Mouse (Mus musculus): ENCODE results near the gene Agpat1. TPM values are rescaled to one million over a fixed set of nuclear protein-coding genes. Genes with fewer than 3 reads are reported as not detected.

The Agpat1 gene
- polyA plus RNA-seq, 1 experiment from 2014 or later: 70.5 TPM

- Histone ChIP-seq H3K9me3 (no peaks in the 10 kb centered on the region), H3K27me3 (no peaks in the 10 kb centered on the region), H3K27ac (no peak within 1 kb of the TSS), H3K4me1 (peaks cover 60% of the 10 kb centered on the region), H3K4me2 (no peak within 1 kb of the TSS), H3K9ac (peak within 1 kb of the TSS; percentile 36), H3K36me3 (replicated peaks) (peaks cover 49% of the 10 kb centered on the region), H3K4me3 (replicated peaks) (0 out of 2 replicates have a peak within 1 kb of the TSS, but pooled peaks have one; percentile 2)
- no peak for ATAC-seq (ENCODE audit: low FRiP score)
- WGBS: 24% methylated on average over 6 of the region's 6 CpGs
Measured at GRCm38 (mm10) chr17:34597566-34598095, 6.4 kb upstream of the Agpat1 start, which contains the start of gene Ager. Gene Ager (plus strand): TSS chr17:34597862.

GRCm38 (mm10) chr17:34599891-34600290 is 4.2 kb upstream of the Agpat1 start:
- H3K27ac ChIP-seq: no peak overlapping the region
- no peak overlapping the region for H3K9ac ChIP-seq
- no peaks in the 10 kb centered on the region for H3K9me3 ChIP-seq
- H3K36me3 ChIP-seq (replicated peaks): peaks cover 42% of the 10 kb centered on the region
- H3K4me2 ChIP-seq: no peak overlapping the region
- H3K4me1 ChIP-seq: peaks cover 49% of the 10 kb centered on the region
- WGBS: 73% methylated on average over 9 of the region's 9 CpGs
- H3K4me3 ChIP-seq (replicated peaks): no peak overlapping the region
- no peak for ATAC-seq (ENCODE audit: low FRiP score)
- no peaks in the 10 kb centered on the region for H3K27me3 ChIP-seq

GRCm38 (mm10) chr17:34601796-34602195 is 2.3 kb upstream of the Agpat1 start:
- Histone ChIP-seq H3K36me3 (replicated peaks) (peaks cover 23% of the 10 kb centered on the region), H3K9me3 (no peaks in the 10 kb centered on the region), H3K4me1 (peaks cover 43% of the 10 kb centered on the region), H3K4me3 (replicated peaks) (no peak overlapping the region), H3K27ac (no peak overlapping the region), H3K27me3 (no peaks in the 10 kb centered on the region), H3K9ac (no peak overlapping the region; the same call in 1 of the 2 replicates), H3K4me2 (peak overlapping the region; percentile 73; the same call in 1 of the 2 replicates)
- WGBS: 91% methylated on average over 12 of the region's 12 CpGs
- no peak for ATAC-seq (ENCODE audit: low FRiP score)

GRCm38 (mm10) chr17:34603375-34604060 is 544 bp upstream of the Agpat1 start, which contains the start of gene Rnf5:
Gene Rnf5 (minus strand): TSS chr17:34603690.
- Histone ChIP-seq H3K9ac (peak within 1 kb of the TSS; percentile 99), H3K9me3 (no peaks in the 10 kb centered on the region), H3K27me3 (no peaks in the 10 kb centered on the region), H3K4me3 (replicated peaks) (peak within 1 kb of the TSS; percentile 97), H3K4me2 (peak within 1 kb of the TSS; percentile 96), H3K4me1 (peaks cover 42% of the 10 kb centered on the region), H3K27ac (peak within 1 kb of the TSS; percentile 92), H3K36me3 (replicated peaks) (peaks cover 22% of the 10 kb centered on the region)
- ATAC-seq (ENCODE audit: low FRiP score): peak; percentile 94
- WGBS: under 1% methylated on average over 30 of the region's 30 CpGs

GRCm38 (mm10) chr17:34604511-34605237 is 612 bp downstream of the Agpat1 start:
- Histone ChIP-seq H3K4me1 (peaks cover 42% of the 10 kb centered on the region), H3K4me2 (peak overlapping the region; percentile 96), H3K4me3 (replicated peaks) (peak overlapping the region; percentile 97), H3K9me3 (no peaks in the 10 kb centered on the region), H3K27ac (peak overlapping the region; percentile 92), H3K9ac (peak overlapping the region; percentile 99), H3K27me3 (no peaks in the 10 kb centered on the region), H3K36me3 (replicated peaks) (peaks cover 22% of the 10 kb centered on the region)
- ATAC-seq (ENCODE audit: low FRiP score): no peak
- 16% methylated on average over 24 of the region's 24 CpGs for WGBS

GRCm38 (mm10) chr17:34605609-34606008 is 1.5 kb downstream of the Agpat1 start:
- H3K4me1 ChIP-seq: peaks cover 42% of the 10 kb centered on the region
- peak overlapping the region; percentile 96 for H3K4me2 ChIP-seq
- H3K9me3 ChIP-seq: no peaks in the 10 kb centered on the region
- peaks cover 18% of the 10 kb centered on the region for H3K36me3 ChIP-seq (replicated peaks)
- ATAC-seq (ENCODE audit: low FRiP score): peak; percentile 67
- peak overlapping the region; percentile 99 for H3K9ac ChIP-seq
- under 1% methylated on average over 26 of the region's 30 CpGs for WGBS
- no peaks in the 10 kb centered on the region for H3K27me3 ChIP-seq
- peak overlapping the region; percentile 97 for H3K4me3 ChIP-seq (replicated peaks)
- H3K27ac ChIP-seq: peak overlapping the region; percentile 92

GRCm38 (mm10) chr17:34606186-34607039 is 2.4 kb downstream of the Agpat1 start:
- H3K27ac ChIP-seq: peak overlapping the region; percentile 92
- no peaks in the 10 kb centered on the region for H3K9me3 ChIP-seq
- peaks cover 20% of the 10 kb centered on the region for H3K36me3 ChIP-seq (replicated peaks)
- H3K4me3 ChIP-seq (replicated peaks): peak overlapping the region; percentile 97
- 18% methylated on average over 31 of the region's 32 CpGs for WGBS
- peaks cover 42% of the 10 kb centered on the region for H3K4me1 ChIP-seq
- no peaks in the 10 kb centered on the region for H3K27me3 ChIP-seq
- H3K4me2 ChIP-seq: peak overlapping the region; percentile 96
- ATAC-seq (ENCODE audit: low FRiP score): no peak
- H3K9ac ChIP-seq: peak overlapping the region; percentile 99

GRCm38 (mm10) chr17:34607997-34608396 is 3.9 kb downstream of the Agpat1 start:
- no peaks in the 10 kb centered on the region for H3K9me3 ChIP-seq
- H3K4me2 ChIP-seq: no peak overlapping the region
- no peaks in the 10 kb centered on the region for H3K27me3 ChIP-seq
- 85% methylated on average over 7 of the region's 7 CpGs for WGBS
- H3K4me3 ChIP-seq (replicated peaks): no peak overlapping the region
- no peak overlapping the region for H3K9ac ChIP-seq
- no peak for ATAC-seq (ENCODE audit: low FRiP score)
- H3K27ac ChIP-seq: no peak overlapping the region
- peaks cover 29% of the 10 kb centered on the region for H3K4me1 ChIP-seq
- peaks cover 28% of the 10 kb centered on the region for H3K36me3 ChIP-seq (replicated peaks)

- H3K4me2 ChIP-seq: no peak overlapping the region
- 93% methylated on average over 8 of the region's 8 CpGs for WGBS
- no peaks in the 10 kb centered on the region for H3K27me3 ChIP-seq
- no peak overlapping the region for H3K4me3 ChIP-seq (replicated peaks)
- H3K9me3 ChIP-seq: no peaks in the 10 kb centered on the region
- no peak for ATAC-seq (ENCODE audit: low FRiP score)
- peaks cover 17% of the 10 kb centered on the region for H3K4me1 ChIP-seq
- H3K27ac ChIP-seq: no peak overlapping the region
- no peak overlapping the region for H3K9ac ChIP-seq
- H3K36me3 ChIP-seq (replicated peaks): peaks cover 55% of the 10 kb centered on the region
Measured at GRCm38 (mm10) chr17:34611050-34611449, 7.0 kb downstream of the Agpat1 start.

GRCm38 (mm10) chr17:34613054-34613645 is 9.1 kb downstream of the Agpat1 start:
- Histone ChIP-seq H3K9me3 (no peaks in the 10 kb centered on the region), H3K4me2 (no peak overlapping the region), H3K4me1 (no peaks in the 10 kb centered on the region; the same call in 1 of the 2 replicates), H3K36me3 (replicated peaks) (peaks cover 72% of the 10 kb centered on the region), H3K9ac (no peak overlapping the region), H3K4me3 (replicated peaks) (no peak overlapping the region), H3K27ac (no peak overlapping the region), H3K27me3 (no peaks in the 10 kb centered on the region)
- ATAC-seq (ENCODE audit: low FRiP score): no peak
- 89% methylated on average over 11 of the region's 11 CpGs for WGBS

- Histone ChIP-seq H3K4me1 (no peaks in the 10 kb centered on the region; the same call in 1 of the 2 replicates), H3K36me3 (replicated peaks) (peaks cover 72% of the 10 kb centered on the region), H3K27ac (no peak overlapping the region), H3K9ac (no peak overlapping the region), H3K4me3 (replicated peaks) (no peak overlapping the region), H3K4me2 (no peak overlapping the region), H3K9me3 (no peaks in the 10 kb centered on the region), H3K27me3 (no peaks in the 10 kb centered on the region)
- ATAC-seq (ENCODE audit: low FRiP score): no peak
- WGBS: 94% methylated on average over 10 of the region's 10 CpGs
Measured at GRCm38 (mm10) chr17:34613830-34614229, 9.8 kb downstream of the Agpat1 start.
